Mouse (Mus musculus): Measurements from ENCODE around the gene Cdc34.

The Cdc34 gene

GRCm38 (mm10) chr10:79671396-79672087 is 10.5 kb upstream of the Cdc34 start:
- no peak for DNase-seq

GRCm38 (mm10) chr10:79672088-79672455 is 9.9 kb upstream of the Cdc34 start:
- DNase-seq = no peak

- no peak for DNase-seq
Measured at GRCm38 (mm10) chr10:79673054-79673453, 8.9 kb upstream of the Cdc34 start.

GRCm38 (mm10) chr10:79675346-79676035 is 6.5 kb upstream of the Cdc34 start:
- DNase-seq = no peak

GRCm38 (mm10) chr10:79680606-79681495 is 1.1 kb upstream of the Cdc34 start:
- no peak for DNase-seq

GRCm38 (mm10) chr10:79682551-79682915 is 538 bp downstream of the Cdc34 start:
- peak in 1 of 2 experiments; percentile 25 for DNase-seq

GRCm38 (mm10) chr10:79682916-79683582 is 1.1 kb downstream of the Cdc34 start:
- peak; percentile 41 to 50 for DNase-seq

- DNase-seq = no peak
Measured at GRCm38 (mm10) chr10:79683726-79684640, 2.0 kb downstream of the Cdc34 start.

- no peak for DNase-seq
Measured at GRCm38 (mm10) chr10:79684770-79685600, 3.0 kb downstream of the Cdc34 start.

- no peak for DNase-seq
Measured at GRCm38 (mm10) chr10:79686219-79686618, 4.2 kb downstream of the Cdc34 start.

GRCm38 (mm10) chr10:79686691-79687090 is 4.7 kb downstream of the Cdc34 start:
- no peak for DNase-seq

- no peak for DNase-seq
Measured at GRCm38 (mm10) chr10:79687513-79687912, 5.5 kb downstream of the Cdc34 start.

- no peak for DNase-seq
Measured at GRCm38 (mm10) chr10:79688720-79689119, 6.7 kb downstream of the Cdc34 start, which contains the start of gene Gzmm. Gene Gzmm (plus strand): TSS chr10:79689020.

- no peak for DNase-seq
Measured at GRCm38 (mm10) chr10:79689178-79689577, 7.2 kb downstream of the Cdc34 start.

- DNase-seq = no peak
Measured at GRCm38 (mm10) chr10:79691986-79692548, 10.1 kb downstream of the Cdc34 start.

- DNase-seq = no peak
Measured at GRCm38 (mm10) chr10:79693580-79694378, 11.8 kb downstream of the Cdc34 start.

GRCm38 (mm10) chr10:79694379-79694655 is 12.3 kb downstream of the Cdc34 start:
- DNase-seq = no peak

GRCm38 (mm10) chr10:79695231-79696128 is 13.5 kb downstream of the Cdc34 start:
- peak; percentile 76 to 86 for DNase-seq

Measured in cerebellum, postnatal 36 days (tissue).